Mouse (Mus musculus) cerebellum, postnatal 36 days (tissue): ENCODE measurements at regions not wholly inside any gene's neighbourhood (a gene's known extent, or its start where the extent isn't known, plus 50 kb on each side); places are given as distances from the start of the nearest gene placed in this dataset.

ENCODE experiments used
- DNase-seq, 2 experiments: peaks; one replicate each; pipeline ENCODE4 v3.0.0; 2021 to 2022; ENCODE audit warnings: mixed read lengths in 2 of 2

DNA sequence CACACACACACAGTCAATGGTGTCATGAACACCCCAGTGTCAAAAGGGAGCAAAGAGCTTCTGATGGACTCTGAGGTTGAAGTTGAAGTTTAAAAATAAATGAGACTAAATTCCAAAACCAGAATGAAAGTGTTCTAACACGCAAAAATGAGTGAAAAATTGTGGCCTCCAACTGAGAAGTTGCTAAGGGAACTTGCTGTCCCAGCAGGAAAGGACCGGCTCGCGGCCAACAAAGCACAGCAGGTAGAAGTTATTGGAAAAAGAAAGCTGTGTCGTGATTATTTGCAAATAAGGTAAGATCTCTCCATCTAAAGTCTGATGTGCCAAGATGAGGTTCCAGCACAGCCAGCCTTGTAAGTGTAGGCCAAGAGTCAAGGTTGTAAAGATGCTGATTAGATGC is 169.7 kb downstream of the Nrp2 start:
- no peak for DNase-seq

DNA sequence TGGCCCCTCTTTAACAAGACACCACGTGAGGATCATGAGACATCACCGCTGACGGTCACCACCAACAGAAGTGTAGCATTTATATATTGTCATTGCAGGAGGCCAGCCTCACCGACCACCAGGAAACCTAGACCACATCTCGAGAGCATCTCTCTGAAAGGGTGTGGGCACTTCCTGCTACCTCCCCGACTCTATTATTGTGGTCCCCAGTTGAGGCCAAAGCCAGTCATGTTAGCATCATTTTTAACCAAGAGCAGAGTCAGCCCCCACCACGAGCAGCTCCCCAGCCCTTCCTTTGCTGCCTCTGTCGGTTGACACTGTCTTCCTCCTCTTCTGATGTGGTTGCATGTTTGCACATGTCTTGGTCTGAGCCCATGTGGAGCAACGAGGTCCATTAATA is 172.5 kb downstream of the Nrp2 start:
- DNase-seq: no peak

DNA sequence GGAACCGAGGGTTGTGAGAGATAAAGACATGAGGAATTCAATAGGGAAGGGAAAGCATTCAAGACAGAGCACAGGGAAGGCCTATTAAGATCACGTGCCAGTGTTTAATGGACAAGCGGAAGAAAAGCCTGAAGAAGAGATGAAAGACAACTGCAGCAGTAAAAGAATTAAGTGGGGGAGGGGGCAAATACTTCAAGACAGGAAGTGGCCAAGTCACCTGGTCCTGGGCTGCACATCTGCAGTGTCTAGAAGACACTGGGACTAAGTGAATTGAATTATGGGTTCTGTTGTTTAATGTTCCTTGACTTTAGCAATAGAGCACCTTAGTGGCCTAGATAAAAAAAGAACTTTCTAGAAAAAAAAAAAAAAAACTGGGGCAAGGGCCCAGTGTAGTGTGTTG is 173.6 kb downstream of the Nrp2 start:
- no peak for DNase-seq

DNA sequence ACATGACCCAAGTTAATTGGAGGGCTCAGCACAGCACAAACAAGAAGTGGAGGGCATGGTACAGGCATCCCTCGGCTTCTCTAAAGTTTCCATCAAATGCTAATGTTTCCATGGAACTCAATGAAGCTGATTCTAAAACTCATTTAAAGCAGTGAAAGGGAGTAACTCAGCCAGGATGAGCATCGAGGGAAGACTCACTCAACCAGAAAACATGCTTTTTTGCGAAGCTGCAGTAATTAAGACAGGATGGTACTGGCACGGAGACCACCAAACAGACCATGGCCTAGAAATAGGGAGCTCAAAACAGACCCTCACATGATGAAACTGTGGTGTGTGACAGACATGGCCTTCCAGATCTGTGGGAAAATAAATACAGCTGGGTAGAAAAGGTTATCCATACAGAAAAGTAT is 177.8 kb downstream of the Nrp2 start:
- no peak for DNase-seq

DNA sequence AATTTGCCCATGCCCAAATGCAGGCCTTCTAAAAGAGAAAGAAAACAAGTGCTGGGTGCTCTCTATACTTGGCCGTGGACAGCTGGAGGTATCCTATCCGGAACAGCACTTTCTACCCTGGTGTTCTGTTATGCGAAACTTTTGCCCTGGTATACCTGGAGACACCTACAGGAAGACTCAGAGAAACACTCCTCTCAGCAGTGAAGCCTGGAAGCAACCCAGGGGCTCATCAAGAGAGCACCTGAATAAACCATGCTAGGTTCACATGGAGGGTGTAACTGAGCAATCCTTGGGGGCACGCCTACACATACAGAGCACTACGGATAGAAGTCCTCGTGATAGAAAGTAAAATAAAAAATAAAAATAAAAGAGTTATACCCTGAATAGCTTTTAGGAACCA is 178.4 kb downstream of the Nrp2 start:
- DNase-seq: no peak

DNA sequence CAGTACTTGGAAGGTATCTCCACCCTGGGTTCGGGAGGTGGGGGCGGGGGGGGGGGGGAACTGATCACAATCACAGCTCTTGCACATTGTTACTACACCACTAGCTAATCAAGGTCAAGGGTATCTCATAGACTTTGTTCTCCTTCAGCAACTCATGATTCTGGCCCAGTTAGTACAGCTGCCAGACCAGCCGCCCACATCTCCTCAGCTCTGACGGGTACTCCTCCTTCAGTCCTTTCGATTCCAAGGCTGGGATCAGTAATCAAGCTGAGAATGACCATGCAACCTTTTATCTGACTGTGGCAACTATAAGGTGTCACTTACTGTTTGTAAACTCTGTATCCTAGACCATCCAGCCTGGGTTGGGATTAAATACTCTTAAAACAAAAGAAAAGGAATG is 178.9 kb downstream of the Nrp2 start:
- no peak for DNase-seq

DNA sequence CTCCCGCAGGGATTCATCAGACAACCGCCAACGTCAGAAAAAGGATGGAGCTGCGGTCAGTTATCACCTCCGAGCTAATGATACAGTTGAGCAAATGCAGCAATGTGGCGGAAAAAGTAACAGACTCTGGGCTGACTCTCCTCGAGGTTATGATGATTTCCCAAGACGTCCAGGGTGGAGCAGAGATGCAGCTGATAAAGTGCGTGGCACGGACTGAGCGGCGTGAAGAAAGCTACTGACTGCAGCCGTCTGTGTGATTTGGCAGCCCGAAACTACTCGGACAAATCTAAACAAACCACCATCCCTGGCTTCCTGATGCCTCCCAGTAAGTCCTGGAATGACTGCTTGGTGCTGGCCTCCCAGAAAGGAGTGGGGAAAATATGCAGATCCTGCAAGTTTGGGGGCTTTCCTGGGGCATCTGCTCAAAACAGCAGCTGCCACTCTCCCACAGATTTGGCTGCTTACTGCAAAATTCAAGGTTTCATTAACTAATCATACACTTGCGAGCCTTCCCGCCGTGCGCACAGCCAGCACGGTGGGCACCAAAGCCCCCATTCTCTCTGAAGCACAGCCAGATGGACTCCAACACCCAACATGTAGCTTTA is 181.9 kb downstream of the Nrp2 start:
- no peak for DNase-seq

DNA sequence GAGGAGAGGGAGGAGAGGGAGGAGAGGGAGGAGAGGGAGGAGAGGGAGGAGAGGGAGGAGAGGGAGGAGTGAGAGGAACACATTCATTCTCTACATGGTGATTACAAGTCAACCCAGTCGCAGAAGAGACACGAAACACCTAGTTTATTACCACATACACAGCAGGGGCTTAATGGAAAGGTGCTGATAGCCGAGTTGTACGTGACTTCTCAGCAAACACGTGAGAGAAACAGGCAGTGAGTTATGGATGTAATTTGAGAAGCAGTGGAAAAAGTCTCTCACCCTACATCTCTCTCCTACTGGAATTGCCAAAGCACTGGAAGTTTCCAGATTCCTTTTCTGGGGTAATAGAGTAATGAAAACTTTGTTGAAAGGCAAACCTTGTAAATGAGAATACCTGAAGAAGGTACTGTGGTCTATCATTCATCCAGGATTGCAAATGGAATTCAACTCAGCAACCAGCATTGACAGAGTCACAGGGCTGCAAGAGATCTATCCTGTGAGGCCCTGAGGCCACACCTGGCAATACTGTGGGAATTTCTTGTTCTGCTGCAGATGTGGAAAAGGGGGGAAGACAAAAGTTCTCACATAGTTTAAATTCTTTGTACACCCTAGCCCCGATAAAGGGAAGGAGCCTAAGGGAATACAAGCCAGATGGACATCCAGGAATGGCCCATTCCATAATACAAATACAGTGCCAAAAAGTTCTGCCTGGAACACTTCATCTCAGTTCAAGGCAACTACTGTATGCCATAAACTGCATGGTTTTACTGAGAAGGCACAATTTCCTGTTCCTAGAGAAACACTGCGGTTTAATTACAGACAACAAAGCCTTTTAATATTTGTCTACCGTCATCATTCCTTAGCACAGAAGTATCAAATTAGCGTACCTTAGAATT is 184.7 kb downstream of the Nrp2 start:
- DNase-seq: no peak

DNA sequence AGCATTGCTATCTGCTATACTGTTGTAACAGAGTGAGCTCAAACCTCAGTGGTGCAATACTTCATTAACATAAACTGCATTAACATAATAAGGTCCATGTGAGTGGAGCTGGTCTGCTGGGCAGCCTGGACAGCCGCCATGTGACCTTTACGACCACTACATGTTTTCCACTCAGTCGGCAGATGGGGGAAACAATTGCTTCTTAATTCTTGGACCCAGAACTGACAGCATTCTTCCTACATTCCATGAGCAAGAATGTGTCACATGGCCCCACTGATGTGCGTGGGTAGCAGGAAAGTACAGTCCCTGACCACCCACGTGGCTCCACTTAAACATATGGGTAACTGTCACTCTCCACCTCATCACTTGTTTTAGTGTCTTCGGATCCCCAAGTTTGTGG is 198.3 kb downstream of the Nrp2 start:
- no peak for DNase-seq

DNA sequence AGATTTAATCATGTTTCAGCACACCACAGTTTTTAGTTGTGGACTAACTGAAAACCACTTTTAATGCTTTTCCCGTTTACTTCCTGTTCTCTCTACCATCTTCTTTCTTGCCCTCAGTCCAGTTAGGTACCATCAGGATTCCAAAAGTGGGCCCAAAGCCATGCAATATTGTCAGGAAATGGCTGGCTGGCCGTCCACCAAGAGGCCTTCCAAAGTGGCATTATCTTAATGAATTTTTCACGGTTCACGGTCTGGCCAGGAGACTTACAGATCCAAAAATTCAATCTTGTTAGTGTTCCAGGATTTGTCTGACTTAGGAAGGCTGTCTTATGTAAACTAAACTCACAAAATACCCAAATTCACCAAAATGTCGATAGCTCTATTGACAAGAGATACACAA is 198.8 kb downstream of the Nrp2 start:
- peak in 1 of 2 experiments; percentile 12 for DNase-seq

DNA sequence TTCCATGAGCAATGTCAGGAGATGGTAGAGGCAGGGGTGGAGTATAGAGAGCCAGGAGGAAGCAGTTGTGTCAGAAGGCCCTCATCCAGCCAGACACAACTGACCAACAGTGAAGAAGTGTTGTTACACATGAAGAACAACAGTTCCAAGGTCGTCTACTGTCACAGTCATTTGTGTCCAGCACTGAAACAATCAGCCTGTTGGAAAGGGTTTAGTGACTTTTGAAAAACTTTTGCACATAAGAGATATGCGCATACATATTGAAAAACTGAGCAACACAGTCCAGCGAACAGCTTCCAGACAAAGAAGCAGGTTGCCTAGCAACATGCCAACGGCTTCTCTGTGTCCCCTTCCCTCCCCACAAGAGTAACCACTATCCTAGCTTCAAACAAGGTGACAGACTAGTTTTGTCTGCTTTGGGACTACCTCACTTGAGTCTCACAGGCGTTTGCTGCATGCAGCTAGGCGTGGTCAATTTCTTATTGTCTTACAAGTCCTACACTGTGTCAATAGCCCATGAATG is 199.9 kb downstream of the Nrp2 start:
- DNase-seq: no peak

DNA sequence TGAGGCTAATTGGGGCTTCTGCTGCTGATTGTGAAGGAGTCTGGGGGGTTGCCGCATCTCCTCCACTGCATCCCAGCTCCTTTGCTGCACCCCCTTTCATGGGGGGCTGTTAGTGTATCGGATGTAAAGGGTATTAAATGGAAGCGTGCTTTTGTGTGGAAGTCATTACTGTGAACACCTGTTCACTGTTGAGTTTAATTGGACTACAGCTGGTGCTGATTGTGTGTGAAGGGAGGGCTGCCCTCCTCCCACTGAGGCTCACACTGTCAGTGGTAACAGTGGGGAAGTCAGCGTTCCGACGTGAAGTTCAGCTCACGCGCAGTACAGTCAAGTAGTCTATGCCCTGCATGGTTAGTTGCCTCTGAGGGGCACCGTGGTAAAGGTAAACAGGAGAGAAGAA is 202.7 kb downstream of the Nrp2 start:
- DNase-seq: no peak

DNA sequence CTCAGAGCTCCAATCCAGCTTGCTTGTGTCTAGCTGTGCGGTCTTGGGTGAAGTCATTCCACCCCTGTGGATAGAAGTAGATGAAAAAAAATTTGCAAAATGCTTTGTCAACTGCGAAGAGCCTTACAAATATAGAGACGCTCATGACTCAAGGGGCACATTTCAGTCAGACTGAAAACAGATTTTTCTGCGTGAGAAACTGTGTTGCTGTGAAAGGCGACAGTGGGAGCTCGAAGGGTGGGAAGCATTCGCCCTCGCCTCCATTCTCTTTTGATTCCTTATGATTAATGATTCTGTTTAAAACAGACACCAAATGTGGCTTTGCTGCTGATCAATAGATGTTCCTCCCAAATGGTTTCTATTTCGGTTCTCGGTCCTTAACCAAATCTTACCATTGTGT is 204.2 kb downstream of the Nrp2 start:
- DNase-seq: no peak
